ENCODE assay signal across 17 mouse cellular contexts in the genomic region with DNA sequence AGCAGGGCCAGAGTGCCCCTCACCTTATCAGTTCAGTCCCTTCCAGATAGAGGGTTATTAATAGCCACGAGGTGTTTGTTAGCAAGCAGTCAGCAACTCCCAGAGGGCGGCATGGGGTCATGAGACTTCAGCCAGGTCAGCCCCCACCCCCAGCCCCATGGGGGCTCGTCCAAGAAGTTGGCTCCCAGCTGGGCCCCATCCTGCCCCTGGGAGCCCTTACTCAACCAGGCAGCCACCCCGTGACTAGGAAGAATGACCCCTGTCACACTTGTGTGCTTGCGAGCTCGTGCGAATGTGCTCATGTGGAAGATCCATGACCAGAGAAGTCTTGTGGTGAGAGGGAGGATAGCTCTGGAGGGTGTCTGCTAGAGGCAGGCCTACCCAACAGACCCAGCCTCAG. TPM values are rescaled to one million over a fixed set of nuclear protein-coding genes. Genes with fewer than 3 reads are reported as not detected.
DNase-seq lines count a peak whose midpoint lies in the region; ATAC-seq and TF ChIP-seq lines count a peak whose summit lies in the region.
"Had no signal": no experiment of that assay in that cellular context is flagged by ENCODE, and none has a peak within 500 bp of the region (broad histone marks: within the 10 kb centered on the region; RNA-seq: fewer than 3 reads in every experiment).

No protein-coding gene starts in this region.

- peak; percentile 57; the same call in 1 of the 2 replicates for TF ChIP-seq EP300 in heart, adult 2 months (IDR thresholded peaks at IDR 0.05; ENCODE audit: insufficient read depth, low read depth, low read length)

- peak; percentile 31; the same call in 1 of the 2 replicates for ATAC-seq in kidney, embryonic 16.5 days (ENCODE audit: low FRiP score, low TSS enrichment)
- peak; percentile 55; the same call in 1 of the 2 replicates for ATAC-seq in heart, embryonic 14.5 days (ENCODE audit: insufficient number of reproducible peaks, insufficient read depth, low FRiP score, low read depth)
- no peak for ATAC-seq in liver, embryonic 15.5 days (ENCODE audit: insufficient read depth)
- ATAC-seq: activated CD4-positive, CD25-positive, alpha-beta regulatory T cell, adult 4 months; CD4-positive, CD25-positive, alpha-beta regulatory T cell, adult 4 months; forebrain, embryonic 14.5 days had no signal

- H3K79me2 ChIP-seq in heart, adult 2 months (replicated peaks; ENCODE audit: control insufficient read depth, insufficient read depth, low read length) = no peaks in the 10 kb centered on the region

- intact Hi-C loops in heart, adult 2 months (cut with DNase I) = loop anchor here (5.0 kb wide), 1 partner anchor 97 kb away; no protein-coding TSS in a partner anchor

- H3K27me3 ChIP-seq in kidney, embryonic 16.5 days (ENCODE audit: insufficient read depth, low read length) = no peaks in the 10 kb centered on the region
- H3K27me3 ChIP-seq in heart, adult 2 months (ENCODE audit: control insufficient read depth, insufficient read depth, low read length) = no peaks in the 10 kb centered on the region
- H3K27me3 ChIP-seq in heart, embryonic 14.5 days (ENCODE audit: control insufficient read depth, insufficient read depth, low read length) = no peaks in the 10 kb centered on the region
- no peaks in the 10 kb centered on the region for H3K27me3 ChIP-seq in liver, embryonic 15.5 days
- no peaks in the 10 kb centered on the region for H3K27me3 ChIP-seq in embryonic facial prominence, embryonic 10.5 days (replicated peaks; ENCODE audit: low read depth, poor library complexity, severe bottlenecking)
- H3K27me3 ChIP-seq: hindbrain, embryonic 15.5 days; lung, embryonic 15.5 days; stomach, embryonic 15.5 days had no signal

- no peaks in the 10 kb centered on the region for H3K36me3 ChIP-seq in kidney, embryonic 16.5 days (ENCODE audit: insufficient read depth, low read length)
- no peaks in the 10 kb centered on the region for H3K36me3 ChIP-seq in heart, adult 2 months (ENCODE audit: control insufficient read depth, insufficient read depth, low read length)
- no peaks in the 10 kb centered on the region for H3K36me3 ChIP-seq in heart, embryonic 14.5 days (ENCODE audit: control insufficient read depth, insufficient read depth, low read length)
- H3K36me3 ChIP-seq in liver, embryonic 15.5 days (replicated peaks) = no peaks in the 10 kb centered on the region
- peaks cover 3% of the 10 kb centered on the region for H3K36me3 ChIP-seq in embryonic facial prominence, embryonic 10.5 days (replicated peaks)
- H3K36me3 ChIP-seq: hindbrain, embryonic 15.5 days; limb, embryonic 12.5 days; lung, embryonic 15.5 days; stomach, embryonic 15.5 days had no signal

- H3K4me1 ChIP-seq in kidney, embryonic 16.5 days (ENCODE audit: insufficient read depth, low read length) = 0 out of 2 replicates have a peak, but pooled peaks cover 4% of the 10 kb centered on the region
- H3K4me1 ChIP-seq in heart, adult 2 months (ENCODE audit: control insufficient read depth, insufficient read depth, low read length) = peaks cover 2% of the 10 kb centered on the region
- peaks cover 16 to 18% of the 10 kb centered on the region in 2 experiments for H3K4me1 ChIP-seq in heart, embryonic 14.5 days (ENCODE audit: control insufficient read depth in 2 of 2, insufficient read depth in 2 of 2, low read length in 2 of 2)
- 0 out of 2 replicates have a peak, but pooled peaks cover 10% of the 10 kb centered on the region for H3K4me1 ChIP-seq in liver, embryonic 15.5 days (replicated peaks)
- H3K4me1 ChIP-seq in embryonic facial prominence, embryonic 10.5 days = no peaks in the 10 kb centered on the region; the same call in 1 of the 2 replicates
- H3K4me1 ChIP-seq: hindbrain, embryonic 15.5 days had no signal

- DNase-seq in kidney, postnatal 4 days = no peak
- DNase-seq in heart, adult 2 months = peak; percentile 54 to 74
- DNase-seq in left cerebral cortex, adult 9 months (ENCODE audit: low spot score in 2 of 2) = no peak
- no peak for DNase-seq in embryonic facial prominence, embryonic 10.5 days (ENCODE audit: low spot score)
- DNase-seq: gastrocnemius, postnatal 10 days; kidney, postnatal 14 days; thymus, postnatal 14 days had no signal

- no peak overlapping the region for H3K9ac ChIP-seq in kidney, embryonic 16.5 days (replicated peaks; ENCODE audit: low read length)
- H3K9ac ChIP-seq in heart, adult 2 months (ENCODE audit: low read depth, low read length) = no peak overlapping the region
- no peak overlapping the region; the same call in 1 of the 2 replicates for H3K9ac ChIP-seq in heart, embryonic 14.5 days (ENCODE audit: low read length)
- H3K9ac ChIP-seq in liver, embryonic 15.5 days = no peak overlapping the region
- H3K9ac ChIP-seq: hindbrain, embryonic 15.5 days; limb, embryonic 12.5 days; lung, embryonic 15.5 days; stomach, embryonic 15.5 days had no signal

- H3K27ac ChIP-seq in kidney, embryonic 16.5 days (ENCODE audit: low read length) = no peak overlapping the region
- H3K27ac ChIP-seq in heart, adult 2 months = peak overlapping the region; percentile 73
- peak overlapping the region; percentile 10 to 23; a peak in 3 of 4 replicates for H3K27ac ChIP-seq in heart, embryonic 14.5 days (replicated peaks in 1 of 2; ENCODE audit: control insufficient read depth in 1 of 2, insufficient read depth in 1 of 2, low read depth in 2 of 2, low read length in 2 of 2)
- H3K27ac ChIP-seq in liver, embryonic 15.5 days (replicated peaks) = peak overlapping the region; percentile 31; the same call in 1 of the 2 replicates
- no peak overlapping the region for H3K27ac ChIP-seq in embryonic facial prominence, embryonic 10.5 days (replicated peaks)
- H3K27ac ChIP-seq: hindbrain, embryonic 15.5 days; limb, embryonic 12.5 days; lung, embryonic 15.5 days; stomach, embryonic 15.5 days had no signal

- whole genome bisulfite sequencing in kidney, embryonic 16.5 days = 37% methylated on average over 7 of the region's 7 CpGs
- WGBS in heart, adult 2 months = 53% methylated on average over 7 of the region's 7 CpGs
- 22% methylated on average over 7 of the region's 7 CpGs for WGBS in heart, embryonic 14.5 days
- WGBS in liver, embryonic 15.5 days (ENCODE audit: insufficient replicate concordance) = 46% methylated on average over 7 of the region's 7 CpGs
- WGBS in embryonic facial prominence, embryonic 10.5 days = 60% methylated on average over 7 of the region's 7 CpGs

- TF ChIP-seq POLR2A in heart, adult 2 months (IDR thresholded peaks at IDR 0.05; ENCODE audit: insufficient read depth, low read depth, low read length) = no peak

- no peak overlapping the region for H3K4me2 ChIP-seq in kidney, embryonic 16.5 days (replicated peaks; ENCODE audit: low read depth, low read length)
- H3K4me2 ChIP-seq in heart, embryonic 14.5 days (ENCODE audit: low read length) = no peak overlapping the region
- H3K4me2 ChIP-seq in liver, embryonic 15.5 days = no peak overlapping the region
- H3K4me2 ChIP-seq: hindbrain, embryonic 15.5 days; limb, embryonic 12.5 days; lung, embryonic 15.5 days; stomach, embryonic 15.5 days had no signal

- no peak overlapping the region for H3K4me3 ChIP-seq in kidney, embryonic 16.5 days (ENCODE audit: low read length)
- no peak overlapping the region for H3K4me3 ChIP-seq in heart, adult 2 months
- H3K4me3 ChIP-seq in heart, embryonic 14.5 days (ENCODE audit: control insufficient read depth in 1 of 2, insufficient read depth in 1 of 2, low read depth in 1 of 2, low read length in 2 of 2) = no peak overlapping the region
- no peak overlapping the region for H3K4me3 ChIP-seq in liver, embryonic 15.5 days (replicated peaks)
- H3K4me3 ChIP-seq in embryonic facial prominence, embryonic 10.5 days = no peak overlapping the region
- H3K4me3 ChIP-seq: hindbrain, embryonic 15.5 days; limb, embryonic 12.5 days; lung, embryonic 15.5 days; stomach, embryonic 15.5 days had no signal

- no peak for TF ChIP-seq CTCF in heart, adult 2 months (IDR thresholded peaks at IDR 0.05)

- no peaks in the 10 kb centered on the region for H3K9me3 ChIP-seq in kidney, embryonic 16.5 days (ENCODE audit: low read length)
- H3K9me3 ChIP-seq in heart, embryonic 14.5 days (ENCODE audit: control insufficient read depth, low read length) = no peaks in the 10 kb centered on the region
- H3K9me3 ChIP-seq in liver, embryonic 15.5 days (replicated peaks) = no peaks in the 10 kb centered on the region
- no peaks in the 10 kb centered on the region for H3K9me3 ChIP-seq in embryonic facial prominence, embryonic 10.5 days
- H3K9me3 ChIP-seq: hindbrain, embryonic 15.5 days; limb, embryonic 12.5 days; lung, embryonic 15.5 days; stomach, embryonic 15.5 days had no signal

RNA-seq across cellular contexts. Expression of gene Vegfa, which starts 23.0 kb away (rescaled TPM):
- polyA plus RNA-seq in kidney, embryonic 16.5 days (2015; fragmentation: Nextera tagmentation; extraction: Ambion mirVana) = 5.7 and 5.9 TPM in 2 replicates
- total RNA-seq in heart, adult 2 months (2021) = 100 to 1,000 TPM; 207 to 328 TPM
- polyA plus RNA-seq in heart, adult 2 months (2012; rRNA removed) = 384 and 618 TPM in 2 replicates
- 8.1 and 8.3 TPM in 2 replicates for polyA plus RNA-seq in heart, embryonic 14.5 days (2014; fragmentation: Nextera tagmentation; extraction: Ambion mirVana)
- 1.2 and 1.4 TPM in 2 replicates for polyA plus RNA-seq in liver, embryonic 15.5 days (2015; fragmentation: Nextera tagmentation; extraction: Ambion mirVana)
- 2.1 and 2.3 TPM in 2 replicates for polyA plus RNA-seq in embryonic facial prominence, embryonic 10.5 days (2016; fragmentation: Nextera tagmentation; extraction: Ambion mirVana)
- polyA plus RNA-seq: activated CD4-positive, CD25-positive, alpha-beta regulatory T cell, adult 4 months; CD4-positive, CD25-positive, alpha-beta regulatory T cell, adult 4 months had no signal

Comparison
In these comparisons a context has a peak if more than half of its experiments do, and no peak if none do; other contexts are left out.
1. RNA of gene Vegfa, which starts 23.0 kb away (polyA plus RNA-seq): 384 to 618 TPM in heart, adult 2 months; 8.1 to 8.3 TPM in heart, embryonic 14.5 days, 5.7 to 5.9 TPM in kidney, embryonic 16.5 days, 2.1 to 2.3 TPM in embryonic facial prominence, embryonic 10.5 days and 1.2 to 1.4 TPM in liver, embryonic 15.5 days; every median in the first group is over 10 times any median in the second.
2. H3K27ac ChIP-seq: peak in heart, adult 2 months (single experiment), heart, embryonic 14.5 days (2 of 2) and liver, embryonic 15.5 days (single experiment); none in kidney, embryonic 16.5 days (single experiment) and embryonic facial prominence, embryonic 10.5 days (single experiment).
3. DNase-seq: peak in heart, adult 2 months (2 of 2); none in kidney, postnatal 4 days (0 of 2), left cerebral cortex, adult 9 months (0 of 2) and embryonic facial prominence, embryonic 10.5 days (single experiment).